In the genomic region with DNA sequence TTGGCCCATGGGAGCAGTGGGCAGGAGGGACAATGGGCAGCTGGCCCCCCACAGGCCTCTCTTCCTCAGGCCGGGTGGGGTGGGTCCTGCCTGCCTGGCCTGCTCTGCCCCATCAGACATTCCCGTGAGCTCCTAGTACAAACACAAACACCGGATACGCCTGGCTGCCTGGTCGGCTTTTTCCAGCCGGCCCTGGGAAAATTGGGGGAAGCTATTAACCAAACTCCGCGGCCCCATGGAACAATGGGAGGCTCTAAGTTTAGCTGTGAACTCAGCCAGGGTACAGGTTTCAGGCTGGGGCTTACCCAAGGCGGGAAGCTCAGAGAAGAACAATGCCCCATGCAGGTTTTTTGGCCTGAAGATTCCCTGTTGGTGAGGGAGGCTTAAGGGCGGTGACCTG, we compare ENCODE assay signal across 9 mouse cellular contexts. TPM values are rescaled to one million over a fixed set of nuclear protein-coding genes. Genes with fewer than 3 reads are reported as not detected.
DNase-seq lines count a peak whose midpoint lies in the region; ATAC-seq and TF ChIP-seq lines count a peak whose summit lies in the region.
"Had no signal": no experiment of that assay in that cellular context is flagged by ENCODE, and none has a peak within 500 bp of the region (broad histone marks: within the 10 kb centered on the region; RNA-seq: fewer than 3 reads in every experiment).

No protein-coding gene starts in this region.

- no peaks in the 10 kb centered on the region for H3K9me3 ChIP-seq in midbrain, embryonic 10.5 days (replicated peaks)
- no peaks in the 10 kb centered on the region for H3K9me3 ChIP-seq in midbrain, postnatal 0 days (ENCODE audit: low read length)
- H3K9me3 ChIP-seq in heart, postnatal 0 days (replicated peaks; ENCODE audit: control insufficient read depth, low read length): no peaks in the 10 kb centered on the region
- H3K9me3 ChIP-seq in limb, embryonic 12.5 days: no peaks in the 10 kb centered on the region
- no peaks in the 10 kb centered on the region for H3K9me3 ChIP-seq in stomach, embryonic 16.5 days (replicated peaks; ENCODE audit: control insufficient read depth, low read length)

- DNase-seq in midbrain, embryonic 10.5 days (ENCODE audit: low spot score): peak; percentile 52
- DNase-seq in midbrain, postnatal 0 days (ENCODE audit: low spot score): no peak
- DNase-seq in heart, postnatal 0 days (ENCODE audit: low spot score): peak; percentile 36
- DNase-seq in frontal cortex, postnatal 10 days (ENCODE audit: low spot score in 2 of 2): no peak
- DNase-seq in cerebellum, postnatal 36 days: no peak
- DNase-seq in cerebellum, adult 9-10 months: no peak

- no peak overlapping the region for H3K9ac ChIP-seq in midbrain, postnatal 0 days (replicated peaks; ENCODE audit: low read length, poor library complexity, severe bottlenecking)
- no peak overlapping the region for H3K9ac ChIP-seq in heart, postnatal 0 days (replicated peaks; ENCODE audit: low read depth, low read length)
- 0 out of 2 replicates have a peak overlapping the region, but pooled peaks have one; percentile 13 for H3K9ac ChIP-seq in limb, embryonic 12.5 days (replicated peaks)
- no peak overlapping the region for H3K9ac ChIP-seq in stomach, embryonic 16.5 days (ENCODE audit: low read length)

- no peak overlapping the region for H3K4me2 ChIP-seq in midbrain, postnatal 0 days (ENCODE audit: low read depth, low read length, poor library complexity, severe bottlenecking)
- no peak overlapping the region for H3K4me2 ChIP-seq in heart, postnatal 0 days (ENCODE audit: low read depth, low read length)
- H3K4me2 ChIP-seq in limb, embryonic 12.5 days: no peak overlapping the region; the same call in 1 of the 2 replicates
- no peak overlapping the region for H3K4me2 ChIP-seq in stomach, embryonic 16.5 days (ENCODE audit: low read depth, low read length)

- peaks cover 14% of the 10 kb centered on the region for H3K36me3 ChIP-seq in midbrain, embryonic 10.5 days
- H3K36me3 ChIP-seq in midbrain, postnatal 0 days (ENCODE audit: insufficient read depth, low read length): no peaks in the 10 kb centered on the region
- H3K36me3 ChIP-seq in heart, postnatal 0 days (replicated peaks; ENCODE audit: control insufficient read depth, insufficient read depth, low read length): peaks cover 12% of the 10 kb centered on the region
- peaks cover 90% of the 10 kb centered on the region for H3K36me3 ChIP-seq in limb, embryonic 12.5 days
- H3K36me3 ChIP-seq in stomach, embryonic 16.5 days (ENCODE audit: control insufficient read depth, insufficient read depth, low read length): no peaks in the 10 kb centered on the region

- H3K27ac ChIP-seq in midbrain, embryonic 10.5 days (replicated peaks): peak overlapping the region; percentile 81
- H3K27ac ChIP-seq in midbrain, postnatal 0 days (ENCODE audit: low read depth, low read length): no peak overlapping the region
- H3K27ac ChIP-seq in heart, postnatal 0 days (ENCODE audit: low read depth): peak overlapping the region; percentile 68
- H3K27ac ChIP-seq in limb, embryonic 12.5 days: peak overlapping the region; percentile 76
- peak overlapping the region; percentile 20; the same call in 1 of the 2 replicates for H3K27ac ChIP-seq in stomach, embryonic 16.5 days (ENCODE audit: low read length)

- 6% methylated on average over 10 of the region's 10 CpGs for WGBS in midbrain, embryonic 10.5 days
- WGBS in midbrain, postnatal 0 days: 31% methylated on average over 10 of the region's 10 CpGs
- 47% methylated on average over 10 of the region's 10 CpGs for WGBS in heart, postnatal 0 days
- WGBS in limb, embryonic 12.5 days: 28% methylated on average over 10 of the region's 10 CpGs
- 22% methylated on average over 10 of the region's 10 CpGs for WGBS in stomach, embryonic 16.5 days

- H3K4me3 ChIP-seq in midbrain, embryonic 10.5 days: no peak overlapping the region
- H3K4me3 ChIP-seq in midbrain, postnatal 0 days (ENCODE audit: low read depth, low read length): no peak overlapping the region
- no peak overlapping the region for H3K4me3 ChIP-seq in heart, postnatal 0 days (ENCODE audit: low read depth, low read length)
- no peak overlapping the region for H3K4me3 ChIP-seq in limb, embryonic 12.5 days (replicated peaks)
- H3K4me3 ChIP-seq in stomach, embryonic 16.5 days (replicated peaks; ENCODE audit: low read length): no peak overlapping the region

- H3K4me1 ChIP-seq in midbrain, embryonic 10.5 days: peaks cover 45% of the 10 kb centered on the region
- 0 out of 2 replicates have a peak, but pooled peaks cover 7% of the 10 kb centered on the region for H3K4me1 ChIP-seq in midbrain, postnatal 0 days (ENCODE audit: insufficient read depth, low read length)
- peaks cover 16% of the 10 kb centered on the region for H3K4me1 ChIP-seq in heart, postnatal 0 days (ENCODE audit: control insufficient read depth, insufficient read depth)
- H3K4me1 ChIP-seq in limb, embryonic 12.5 days (replicated peaks): peaks cover 60% of the 10 kb centered on the region
- H3K4me1 ChIP-seq in stomach, embryonic 16.5 days (ENCODE audit: control insufficient read depth, insufficient read depth, low read length): 0 out of 2 replicates have a peak, but pooled peaks cover 4% of the 10 kb centered on the region

- TF ChIP-seq EP300 in heart, postnatal 0 days (IDR thresholded peaks at IDR 0.05; ENCODE audit: low read depth): peak; percentile 77

- no peak for TF ChIP-seq CTCF in midbrain, postnatal 0 days (IDR thresholded peaks at IDR 0.05)
- no peak for TF ChIP-seq CTCF in heart, postnatal 0 days (IDR thresholded peaks at IDR 0.05; ENCODE audit: low read depth)

- no peak for ATAC-seq in midbrain, postnatal 0 days (ENCODE audit: low FRiP score)
- peak; percentile 66 for ATAC-seq in heart, postnatal 0 days (ENCODE audit: insufficient read depth, low read depth)
- ATAC-seq in limb, embryonic 12.5 days (ENCODE audit: insufficient number of reproducible peaks, insufficient read depth, low FRiP score, low TSS enrichment, low read depth): no peak
- peak; percentile 35 for ATAC-seq in stomach, embryonic 16.5 days (ENCODE audit: insufficient read depth, low FRiP score)

- H3K27me3 ChIP-seq in midbrain, embryonic 10.5 days (ENCODE audit: low read depth, poor library complexity, severe bottlenecking): peaks cover 86% of the 10 kb centered on the region
- H3K27me3 ChIP-seq in midbrain, postnatal 0 days (ENCODE audit: insufficient read depth, low read length): no peaks in the 10 kb centered on the region
- no peaks in the 10 kb centered on the region for H3K27me3 ChIP-seq in heart, postnatal 0 days (ENCODE audit: control insufficient read depth, insufficient read depth, low read length)
- H3K27me3 ChIP-seq in limb, embryonic 12.5 days: peaks cover 3% of the 10 kb centered on the region; the same call in 1 of the 2 replicates
- H3K27me3 ChIP-seq in stomach, embryonic 16.5 days (ENCODE audit: control insufficient read depth, insufficient read depth, low read length): no peaks in the 10 kb centered on the region

RNA-seq across cellular contexts. Expression of gene B230104I21Rik, which starts 0.7 kb away (rescaled TPM):
- polyA plus RNA-seq in midbrain, embryonic 10.5 days (2016; fragmentation: Nextera tagmentation; extraction: Ambion mirVana): 0.16 TPM in 1 of 2 replicates, not detected in the other
- not detected in 2 replicates for total RNA-seq in midbrain, postnatal 0 days (2014; rRNA removed)
- 0.19 TPM in 1 of 2 replicates, not detected in the other for polyA plus RNA-seq in midbrain, postnatal 0 days (2015; fragmentation: Nextera tagmentation; extraction: Ambion mirVana)
- not detected in 2 replicates for total RNA-seq in heart, postnatal 0 days (2014; rRNA removed; ENCODE audit: low replicate concordance)
- not detected in 2 replicates for polyA plus RNA-seq in heart, postnatal 0 days (2015; fragmentation: Nextera tagmentation; extraction: Ambion mirVana)
- polyA plus RNA-seq in limb, embryonic 12.5 days (2016; fragmentation: Nextera tagmentation; extraction: Ambion mirVana): 0.33 TPM in 1 of 2 replicates, not detected in the other
- polyA plus RNA-seq in stomach, embryonic 16.5 days (2015; fragmentation: Nextera tagmentation; extraction: Ambion mirVana): not detected in 2 replicates
- total RNA-seq: ES-E14 had no signal

RNA-seq across cellular contexts. Expression of gene Arhgef16, which starts 35.2 kb away (rescaled TPM):
- 1.4 and 1.6 TPM in 2 replicates for polyA plus RNA-seq in midbrain, embryonic 10.5 days (2016; fragmentation: Nextera tagmentation; extraction: Ambion mirVana)
- total RNA-seq in midbrain, postnatal 0 days (2014; rRNA removed): 5.0 and 8.1 TPM in 2 replicates
- polyA plus RNA-seq in midbrain, postnatal 0 days (2015; fragmentation: Nextera tagmentation; extraction: Ambion mirVana): 2.7 and 3.5 TPM in 2 replicates
- 2.6 and 3.5 TPM in 2 replicates for total RNA-seq in heart, postnatal 0 days (2014; rRNA removed; ENCODE audit: low replicate concordance)
- polyA plus RNA-seq in heart, postnatal 0 days (2015; fragmentation: Nextera tagmentation; extraction: Ambion mirVana): 0.49 and 0.62 TPM in 2 replicates
- polyA plus RNA-seq in limb, embryonic 12.5 days (2016; fragmentation: Nextera tagmentation; extraction: Ambion mirVana): 4.2 and 5.2 TPM in 2 replicates
- polyA plus RNA-seq in stomach, embryonic 16.5 days (2015; fragmentation: Nextera tagmentation; extraction: Ambion mirVana): 36.2 and 41.2 TPM in 2 replicates

Comparison
In these comparisons a context has a peak if more than half of its experiments do, and no peak if none do; other contexts are left out.
1. DNase-seq: peak in midbrain, embryonic 10.5 days (single experiment) and heart, postnatal 0 days (single experiment); none in midbrain, postnatal 0 days (single experiment), frontal cortex, postnatal 10 days (0 of 2), cerebellum, postnatal 36 days (0 of 2) and cerebellum, adult 9-10 months (single experiment).
2. ATAC-seq: peak in heart, postnatal 0 days (single experiment) and stomach, embryonic 16.5 days (single experiment); none in midbrain, postnatal 0 days (single experiment) and limb, embryonic 12.5 days (single experiment).